Mouse (Mus musculus) E14TG2a.4 (cell line): ENCODE data around the gene Gstp1.
A peak's percentile ranks its signal among the peaks of the same experiment; 100 is the strongest.

Experiments used
- H3K27me3 ChIP-seq: 2 replicates; pipeline ENCODE4 v1.6.1; 2014; ENCODE audit warnings: low read length, control low read depth; ENCODE audit not compliant: insufficient read depth
- H3K36me3 ChIP-seq: 2 replicates; pipeline ENCODE4 v1.6.1; 2014; ENCODE audit warnings: low read length, control low read depth; ENCODE audit not compliant: insufficient read depth
- H3K4me1 ChIP-seq: replicated peaks from 2 replicates; pipeline ENCODE4 v1.6.1; 2014; ENCODE audit warnings: low read depth, low read length, control low read depth
- H3K4me3 ChIP-seq: replicated peaks from 2 replicates; pipeline ENCODE4 v1.5.1; 2014; ENCODE audit warnings: mild to moderate bottlenecking, low read length
- H3K9me3 ChIP-seq: 2 replicates; pipeline ENCODE4 v1.6.1; 2014; ENCODE audit warnings: low read length, control low read depth
- CTCF ChIP-seq: conservative IDR thresholded peaks from 2 replicates; pipeline ENCODE4 v1.5.1; 2014; ENCODE audit warnings: low read length
- NANOG ChIP-seq: IDR thresholded peaks from 2 replicates; pipeline ENCODE4 v1.6.1; 2014; ENCODE audit warnings: borderline replicate concordance, low read length, mixed read lengths
- POU5F1 ChIP-seq: IDR thresholded peaks from 2 replicates; pipeline ENCODE4 v1.6.1; 2014; ENCODE audit warnings: low read length, borderline replicate concordance

The Gstp1 gene

GRCm38 (mm10) chr19:4036327-4037045, 1.3 kb downstream of the Gstp1 start:
- Histone ChIP-seq H3K27me3 (no peaks in the 10 kb centered on the region), H3K36me3 (peaks cover 26% of the 10 kb centered on the region), H3K4me3 (peak overlapping the region; percentile 55; the same call in 1 of the 2 replicates), H3K4me1 (peaks cover 40% of the 10 kb centered on the region), H3K9me3 (no peaks in the 10 kb centered on the region)
- TF ChIP-seq POU5F1 (no peak), CTCF (no peak), NANOG (no peak)

DNA sequence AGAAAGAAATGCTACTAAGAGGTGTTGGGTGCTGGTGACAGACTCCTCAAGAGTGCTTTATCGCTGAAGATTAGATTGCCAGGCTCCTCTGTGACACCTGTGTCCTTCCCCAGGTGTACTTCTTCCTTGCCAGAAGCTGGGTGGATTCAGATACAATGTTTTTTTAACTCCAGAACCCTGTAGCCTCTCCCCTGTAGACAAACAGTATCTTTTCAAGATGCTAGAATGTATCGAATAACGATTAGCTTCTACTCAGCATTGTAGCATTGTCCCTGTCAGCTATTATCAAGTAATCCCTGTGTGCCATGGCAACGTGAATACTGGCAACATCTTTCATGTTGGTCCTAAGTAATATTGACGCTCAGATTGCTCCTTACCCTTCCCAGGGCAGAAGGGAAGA, 4.0 kb downstream of the Gstp1 start:
- no peak overlapping the region for H3K4me3 ChIP-seq
- no peaks in the 10 kb centered on the region for H3K27me3 ChIP-seq
- H3K36me3 ChIP-seq = peaks cover 14% of the 10 kb centered on the region
- H3K4me1 ChIP-seq = peaks cover 33% of the 10 kb centered on the region
- TF ChIP-seq CTCF = no peak
- no peak for TF ChIP-seq NANOG
- TF ChIP-seq POU5F1 = no peak
- peaks cover 24% of the 10 kb centered on the region for H3K9me3 ChIP-seq

- H3K4me3 ChIP-seq = no peak overlapping the region
- no peaks in the 10 kb centered on the region for H3K27me3 ChIP-seq
- peaks cover 27% of the 10 kb centered on the region for H3K9me3 ChIP-seq
- H3K4me1 ChIP-seq = peaks cover 29% of the 10 kb centered on the region
- peaks cover 14% of the 10 kb centered on the region for H3K36me3 ChIP-seq
- TF ChIP-seq NANOG (no peak), POU5F1 (no peak), CTCF (no peak)
These were observed 4.5 kb downstream of the Gstp1 start for GRCm38 (mm10) chr19:4033298-4033697.

DNA sequence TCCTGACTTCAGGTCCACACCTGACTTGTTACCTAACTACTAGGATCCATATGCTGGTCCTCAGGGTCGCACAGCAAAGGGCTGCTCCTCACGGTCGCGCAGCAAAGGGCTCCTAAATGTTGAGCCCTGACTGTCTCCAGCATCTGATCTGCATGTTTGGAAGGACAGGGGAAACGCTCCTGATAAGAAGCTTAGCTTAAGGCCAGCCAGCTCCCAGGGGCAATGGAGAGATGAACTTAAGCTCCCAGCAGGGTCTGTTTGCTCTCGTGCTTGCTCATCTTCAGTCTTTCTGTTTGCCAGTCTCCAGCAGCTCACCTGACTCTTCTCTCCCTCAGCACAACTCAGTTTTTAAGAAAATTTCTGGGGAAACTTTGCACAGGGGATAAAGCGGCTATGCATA, 5.1 kb downstream of the Gstp1 start:
- Histone ChIP-seq H3K9me3 (peaks cover 34% of the 10 kb centered on the region), H3K36me3 (peaks cover 14% of the 10 kb centered on the region), H3K4me1 (peaks cover 24% of the 10 kb centered on the region), H3K27me3 (no peaks in the 10 kb centered on the region), H3K4me3 (no peak overlapping the region)
- TF ChIP-seq POU5F1 = no peak
- no peak for TF ChIP-seq NANOG
- TF ChIP-seq CTCF = no peak

GRCm38 (mm10) chr19:4027576-4027975, 10.2 kb downstream of the Gstp1 start:
- Histone ChIP-seq H3K36me3 (no peaks in the 10 kb centered on the region), H3K4me1 (0 out of 2 replicates have a peak, but pooled peaks cover 1% of the 10 kb centered on the region), H3K27me3 (no peaks in the 10 kb centered on the region), H3K9me3 (peaks cover 50% of the 10 kb centered on the region), H3K4me3 (no peak overlapping the region)
- TF ChIP-seq NANOG = no peak
- no peak for TF ChIP-seq POU5F1
- no peak for TF ChIP-seq CTCF

DNA sequence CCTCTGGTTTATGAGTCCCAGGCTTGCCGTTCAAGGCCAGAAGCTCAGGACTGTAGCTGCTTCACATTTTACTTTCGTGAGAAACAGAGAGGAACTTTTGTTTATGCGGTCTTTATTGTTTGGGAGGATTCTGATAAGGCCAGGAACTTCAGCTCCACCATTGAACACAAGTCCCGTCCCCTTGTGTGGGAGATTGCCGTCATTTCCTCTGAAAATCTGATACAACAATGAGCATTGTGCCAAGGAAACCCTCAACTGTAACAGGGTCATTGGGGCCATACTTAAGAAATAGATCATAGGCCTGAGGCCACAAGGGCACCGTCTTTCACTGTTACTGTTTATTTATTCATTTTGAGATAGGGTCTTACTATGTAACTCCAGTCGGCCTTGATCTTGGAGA, 14.6 kb downstream of the Gstp1 start:
- Histone ChIP-seq H3K27me3 (no peaks in the 10 kb centered on the region), H3K4me1 (peaks cover 21% of the 10 kb centered on the region), H3K4me3 (no peak overlapping the region), H3K36me3 (no peaks in the 10 kb centered on the region), H3K9me3 (peaks cover 22% of the 10 kb centered on the region)
- TF ChIP-seq CTCF (no peak), POU5F1 (no peak), NANOG (no peak)

DNA sequence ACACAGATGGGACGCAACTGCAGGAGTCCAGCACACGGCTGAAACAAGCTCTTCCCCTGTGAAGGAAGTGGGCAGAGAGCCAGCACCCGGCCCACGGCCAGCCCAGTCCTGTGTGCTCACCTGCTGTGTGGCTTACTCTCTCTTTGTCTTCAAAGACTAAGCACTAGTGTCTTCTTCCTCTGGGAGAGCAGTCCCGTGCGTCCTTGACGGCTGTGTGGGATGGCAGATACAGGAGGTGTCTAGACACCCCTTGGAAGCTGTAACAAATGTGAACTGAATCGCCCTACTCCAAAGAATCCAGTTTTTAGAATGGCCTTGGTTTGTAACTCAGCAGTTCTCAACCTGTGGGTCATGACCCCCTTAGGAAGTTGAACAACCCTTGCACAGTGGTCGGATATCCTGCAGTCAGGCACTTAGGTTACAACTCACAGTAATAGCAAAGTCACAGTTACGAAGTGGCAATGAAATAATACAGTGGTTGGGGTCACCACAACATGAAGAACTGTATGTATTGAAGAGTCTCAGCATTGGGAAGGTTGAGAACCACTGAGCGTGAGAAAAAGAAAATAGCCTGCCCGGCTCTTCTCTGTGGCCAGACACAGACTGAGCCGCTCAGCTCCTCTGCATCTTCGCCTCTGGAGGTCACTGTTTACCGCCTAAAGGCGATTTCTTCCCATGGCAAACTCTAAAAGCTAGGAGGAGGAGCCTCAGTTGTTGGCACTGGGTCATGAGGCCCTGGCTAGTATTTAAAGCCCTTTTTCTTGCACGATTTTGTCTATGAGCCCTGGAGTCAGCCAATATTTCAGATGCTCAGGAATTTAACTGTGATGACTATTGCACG, 18.8 kb downstream of the Gstp1 start:
- TF ChIP-seq POU5F1 (no peak), CTCF (peak; percentile 57)
- Histone ChIP-seq H3K4me3 (no peak overlapping the region), H3K36me3 (no peaks in the 10 kb centered on the region)

GRCm38 (mm10) chr19:4017921-4018587, 19.7 kb downstream of the Gstp1 start:
- H3K9me3 ChIP-seq = no peaks in the 10 kb centered on the region
- TF ChIP-seq NANOG (no peak), CTCF (no peak), POU5F1 (no peak)
- no peaks in the 10 kb centered on the region for H3K27me3 ChIP-seq
- no peaks in the 10 kb centered on the region for H3K36me3 ChIP-seq
- no peak overlapping the region for H3K4me3 ChIP-seq
- H3K4me1 ChIP-seq = peaks cover 66% of the 10 kb centered on the region

More for the DNA sequence above, 18.8 kb downstream of the Gstp1 start:
- H3K27me3 ChIP-seq = no peaks in the 10 kb centered on the region
- H3K9me3 ChIP-seq = no peaks in the 10 kb centered on the region
- peaks cover 58% of the 10 kb centered on the region for H3K4me1 ChIP-seq

DNA sequence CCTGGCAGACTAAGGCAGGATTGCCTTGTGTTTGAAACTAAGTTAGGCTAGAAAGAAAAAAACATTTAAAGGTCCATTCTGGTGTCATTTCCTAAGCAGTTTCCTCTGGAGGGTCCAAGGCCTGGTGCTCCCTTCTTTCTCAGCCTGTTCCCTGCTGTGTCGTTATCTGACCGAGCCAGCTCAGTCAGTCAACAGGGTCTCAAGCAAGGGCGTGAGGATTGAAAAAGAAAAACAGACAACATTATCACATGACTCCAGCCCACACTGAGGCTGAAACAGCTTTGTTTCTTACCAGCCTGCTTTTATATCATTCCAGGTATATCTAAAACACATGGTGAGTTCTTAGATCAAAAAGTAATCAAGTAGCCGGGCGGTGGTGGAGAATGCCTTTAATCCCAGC, 22.1 kb downstream of the Gstp1 start:
- Histone ChIP-seq H3K4me3 (peak overlapping the region; percentile 0; the same call in 1 of the 2 replicates), H3K36me3 (peaks cover 9% of the 10 kb centered on the region), H3K9me3 (no peaks in the 10 kb centered on the region), H3K4me1 (peaks cover 83% of the 10 kb centered on the region), H3K27me3 (no peaks in the 10 kb centered on the region)
- TF ChIP-seq CTCF (no peak), POU5F1 (no peak), NANOG (no peak)
